Mouse (Mus musculus) erythroid progenitor cell, adult 5-6 weeks (primary cell): ENCODE results near the gene Mgll. TPM values are rescaled to one million over a fixed set of nuclear protein-coding genes. Genes with fewer than 3 reads are reported as not detected.

Experiments used
- ATAC-seq: replicated peaks from 2 replicates; pipeline ENCODE4 v1.8.0; 2016; ENCODE audit warnings: moderate number of reproducible peaks, mild to moderate bottlenecking, moderate TSS enrichment, inconsistent platforms; ENCODE audit not compliant: poor library complexity, low FRiP score, severe bottlenecking
- total RNA-seq, 2 experiments: library from RNA; stranded (forward) in 1 of 2; stranded (reverse) in 1 of 2; fragments of 150-400 nt in 1 of 2; fragments of 186-747, 209-891 nt in 1 of 2; gene quantifications; 2 replicates each; pipeline versions ENCODE4 v1.2.3 to v1.2.4; 2015 to 2017; ENCODE audit warnings: low replicate concordance in 2 of 2

The Mgll gene
- total RNA-seq, 2 experiments from 2014 or later: 92.5 to 114 TPM

- no peak for ATAC-seq
Measured at GRCm38 (mm10) chr6:88840791-88841513, 116.7 kb downstream of the Mgll start.

- ATAC-seq: peak; percentile 37
Measured at GRCm38 (mm10) chr6:88841514-88841780, 117.2 kb downstream of the Mgll start.

- ATAC-seq: peak; percentile 78
Measured at GRCm38 (mm10) chr6:88841781-88842689, 117.8 kb downstream of the Mgll start, which contains the start of gene Abtb1. Abtb1 (minus strand) TSS chr6:88841984.

GRCm38 (mm10) chr6:88842731-88843151, 118.5 kb downstream of the Mgll start:
- no peak for ATAC-seq

- no peak for ATAC-seq
Measured at GRCm38 (mm10) chr6:88843241-88843640, 119.0 kb downstream of the Mgll start.

GRCm38 (mm10) chr6:88843781-88844725, 119.8 kb downstream of the Mgll start:
- ATAC-seq: no peak

- no peak for ATAC-seq
Measured at GRCm38 (mm10) chr6:88844901-88845565, 120.8 kb downstream of the Mgll start.

GRCm38 (mm10) chr6:88847571-88847970, 123.4 kb downstream of the Mgll start:
- no peak for ATAC-seq

- ATAC-seq: peak; percentile 46; the same call in 1 of the 2 replicates
Measured at GRCm38 (mm10) chr6:88849270-88849669, 125.1 kb downstream of the Mgll start.

- ATAC-seq: no peak
Measured at GRCm38 (mm10) chr6:88850034-88850433, 125.8 kb downstream of the Mgll start.

- ATAC-seq: no peak
Measured at GRCm38 (mm10) chr6:88854509-88854908, 130.3 kb downstream of the Mgll start.

- peak; percentile 68; the same call in 1 of the 2 replicates for ATAC-seq
Measured at GRCm38 (mm10) chr6:88855636-88856035, 131.4 kb downstream of the Mgll start.

GRCm38 (mm10) chr6:88857249-88857648, 133.0 kb downstream of the Mgll start:
- ATAC-seq: no peak

- no peak for ATAC-seq
Measured at GRCm38 (mm10) chr6:88857830-88858229, 133.6 kb downstream of the Mgll start.

- ATAC-seq: no peak
Measured at GRCm38 (mm10) chr6:88858341-88858740, 134.1 kb downstream of the Mgll start.

GRCm38 (mm10) chr6:88860914-88861313, 136.7 kb downstream of the Mgll start:
- ATAC-seq: peak; percentile 79

- ATAC-seq: no peak
Measured at GRCm38 (mm10) chr6:88865704-88866103, 141.5 kb downstream of the Mgll start.

GRCm38 (mm10) chr6:88869459-88869858, 145.2 kb downstream of the Mgll start:
- no peak for ATAC-seq

GRCm38 (mm10) chr6:88870594-88870993, 146.4 kb downstream of the Mgll start:
- ATAC-seq: no peak
